Mouse (Mus musculus) embryonic fibroblast, embryonic 13.5 days (primary cell): Measurements from ENCODE around the gene 1110032A03Rik.

Experiments
- CTCF ChIP-seq: IDR thresholded peaks from 2 replicates; pipeline ENCODE4 v1.5.1; 2011; ENCODE audit warnings: mild to moderate bottlenecking, control low read depth, low read length, moderate library complexity, borderline replicate concordance; ENCODE audit not compliant: insufficient read depth
- POLR2A ChIP-seq: IDR thresholded peaks from 2 replicates; pipeline ENCODE4 v1.6.1; 2011; ENCODE audit warnings: low read depth, mild to moderate bottlenecking, control low read depth, low read length, moderate library complexity

- TF ChIP-seq POLR2A (no peak), CTCF (no peak)
These were observed 51.2 kb downstream of the 1110032A03Rik start for GRCm38 (mm10) chr9:50724147-50724546.
